Mouse (Mus musculus): ENCODE results near the gene Slco4a1. TPM values are rescaled to one million over a fixed set of nuclear protein-coding genes. Genes with fewer than 3 reads are reported as not detected.

The Slco4a1 gene
- polyA plus RNA-seq, 1 experiment, result 13.9 TPM

DNA sequence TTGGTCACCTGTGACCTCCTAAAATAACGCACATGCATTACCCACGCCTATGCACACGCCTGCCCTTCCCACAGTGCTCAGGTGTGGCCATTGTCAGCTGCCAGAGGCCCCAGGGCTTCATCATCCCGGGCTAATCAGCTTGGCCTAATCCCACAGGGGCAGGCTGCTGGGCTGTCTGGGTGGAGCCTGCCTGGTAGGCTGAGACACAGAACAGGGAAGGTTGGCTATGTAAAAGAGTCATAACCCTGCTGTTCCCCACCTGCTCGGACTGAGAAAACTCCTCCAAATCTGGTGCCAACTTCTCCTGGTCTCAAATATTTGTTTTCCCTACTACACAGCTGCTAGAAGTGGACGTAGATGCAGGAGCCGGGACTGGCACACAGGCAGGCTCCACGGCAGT is 4.8 kb downstream of the Slco4a1 start:
- no peaks in the 10 kb centered on the region for H3K27me3 ChIP-seq (ENCODE audit: control insufficient read depth, insufficient read depth, low read length)
- H3K27ac ChIP-seq (ENCODE audit: insufficient read depth, low read depth, low read length), result no peak overlapping the region
- 37% methylated on average over 8 of the region's 8 CpGs for WGBS
- peaks cover 12% of the 10 kb centered on the region for H3K36me3 ChIP-seq (ENCODE audit: control insufficient read depth, insufficient read depth, low read length)
- peaks cover 13% of the 10 kb centered on the region; the same call in 1 of the 2 replicates for H3K4me1 ChIP-seq (ENCODE audit: control insufficient read depth, insufficient read depth, insufficient read length, low read length)
- no peak overlapping the region for H3K4me3 ChIP-seq (ENCODE audit: low read depth, low read length)
- TF ChIP-seq POLR2A (IDR thresholded peaks at IDR 0.05; ENCODE audit: low read depth, low read length) (no peak), CTCF (IDR thresholded peaks at IDR 0.05; ENCODE audit: extremely low read depth, insufficient read length, insufficient replicate concordance, low read depth, low read length) (no peak)

DNA sequence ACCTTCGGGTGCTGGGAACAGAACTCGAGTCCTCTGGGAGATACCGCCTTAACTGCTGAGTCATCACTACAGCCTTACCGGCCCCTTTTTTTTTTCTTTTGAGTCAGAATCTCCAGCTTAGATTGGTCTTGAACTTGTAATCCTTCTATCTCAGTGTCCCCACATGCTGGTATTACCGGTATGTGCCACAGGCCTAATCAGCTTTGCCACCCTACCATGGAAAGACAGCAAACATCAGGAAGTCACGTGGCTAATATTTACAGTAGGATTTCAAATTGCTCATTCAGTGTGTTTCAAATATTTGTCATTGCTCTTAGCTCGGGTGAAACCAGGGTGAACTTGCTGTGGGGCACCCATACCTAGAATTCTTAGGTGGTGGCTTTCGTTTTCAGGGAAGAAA is 6.5 kb downstream of the Slco4a1 start:
- H3K4me3 ChIP-seq (ENCODE audit: low read depth, low read length), result no peak overlapping the region
- peaks cover 13% of the 10 kb centered on the region for H3K36me3 ChIP-seq (ENCODE audit: control insufficient read depth, insufficient read depth, low read length)
- peaks cover 8% of the 10 kb centered on the region; the same call in 1 of the 2 replicates for H3K4me1 ChIP-seq (ENCODE audit: control insufficient read depth, insufficient read depth, insufficient read length, low read length)
- H3K27me3 ChIP-seq (ENCODE audit: control insufficient read depth, insufficient read depth, low read length), result no peaks in the 10 kb centered on the region
- no peak for TF ChIP-seq CTCF (IDR thresholded peaks at IDR 0.05; ENCODE audit: extremely low read depth, insufficient read length, insufficient replicate concordance, low read depth, low read length)
- no peak for TF ChIP-seq POLR2A (IDR thresholded peaks at IDR 0.05; ENCODE audit: low read depth, low read length)
- WGBS, result 67% methylated on average over 8 of the region's 8 CpGs
- no peak overlapping the region for H3K27ac ChIP-seq (ENCODE audit: insufficient read depth, low read depth, low read length)

DNA sequence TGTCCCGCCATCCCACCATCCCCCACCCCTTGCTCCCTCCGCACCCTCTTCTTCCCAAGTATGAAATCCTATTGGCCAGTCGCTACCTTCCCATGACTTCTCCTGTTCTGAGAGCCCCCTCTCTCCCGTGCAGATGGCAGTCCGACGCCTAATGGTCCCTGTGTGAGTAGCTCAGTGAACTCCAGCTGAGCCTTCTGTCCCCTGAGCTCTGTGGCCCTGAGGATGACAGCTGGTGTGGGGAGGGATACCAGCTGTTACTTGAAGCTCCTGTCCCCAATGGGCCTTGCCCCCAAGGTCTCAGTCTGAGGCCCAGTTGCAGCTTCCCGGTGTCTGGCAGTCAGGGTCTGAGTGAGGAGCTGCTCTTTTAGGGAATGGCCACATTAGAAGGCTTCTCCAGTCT is 10.5 kb downstream of the Slco4a1 start:
- Histone ChIP-seq H3K27me3 (ENCODE audit: control insufficient read depth, insufficient read depth, low read length) (no peaks in the 10 kb centered on the region), H3K36me3 (ENCODE audit: control insufficient read depth, insufficient read depth, low read length) (peaks cover 22% of the 10 kb centered on the region), H3K27ac (ENCODE audit: insufficient read depth, low read depth, low read length) (no peak overlapping the region), H3K4me1 (ENCODE audit: control insufficient read depth, insufficient read depth, insufficient read length, low read length) (no peaks in the 10 kb centered on the region; the same call in 1 of the 2 replicates), H3K4me3 (ENCODE audit: low read depth, low read length) (no peak overlapping the region)
- TF ChIP-seq POLR2A (IDR thresholded peaks at IDR 0.05; ENCODE audit: low read depth, low read length) (no peak), CTCF (IDR thresholded peaks at IDR 0.05; ENCODE audit: extremely low read depth, insufficient read length, insufficient replicate concordance, low read depth, low read length) (no peak)
- 86% methylated on average over 7 of the region's 7 CpGs for WGBS

DNA sequence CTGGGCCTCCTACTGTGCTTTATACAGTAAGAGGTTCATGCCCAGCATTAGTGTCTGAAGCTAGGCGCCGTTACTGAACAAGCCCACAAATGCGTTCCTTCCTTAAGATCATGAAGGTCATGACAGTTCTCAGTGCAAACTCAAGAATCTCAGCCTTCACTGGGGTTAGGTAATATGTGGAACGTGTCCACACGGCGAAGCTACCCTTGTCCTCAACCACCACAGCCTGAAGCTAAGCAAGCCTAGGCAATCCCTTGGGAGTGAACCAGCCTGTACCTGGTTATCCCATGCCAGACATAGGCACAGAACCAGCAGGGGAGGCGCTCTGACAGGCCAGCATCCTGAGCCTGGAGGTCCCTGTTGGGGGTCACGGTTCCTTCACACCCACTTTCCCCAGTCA is 12.8 kb downstream of the Slco4a1 start:
- Histone ChIP-seq H3K36me3 (ENCODE audit: control insufficient read depth, insufficient read depth, low read length) (peaks cover 24% of the 10 kb centered on the region), H3K4me3 (ENCODE audit: low read depth, low read length) (no peak overlapping the region), H3K27ac (ENCODE audit: insufficient read depth, low read depth, low read length) (no peak overlapping the region), H3K27me3 (ENCODE audit: control insufficient read depth, insufficient read depth, low read length) (no peaks in the 10 kb centered on the region), H3K4me1 (ENCODE audit: control insufficient read depth, insufficient read depth, insufficient read length, low read length) (no peaks in the 10 kb centered on the region)
- TF ChIP-seq CTCF (IDR thresholded peaks at IDR 0.05; ENCODE audit: extremely low read depth, insufficient read length, insufficient replicate concordance, low read depth, low read length) (no peak), POLR2A (IDR thresholded peaks at IDR 0.05; ENCODE audit: low read depth, low read length) (no peak)
- WGBS, result 95% methylated on average over 8 of the region's 8 CpGs

DNA sequence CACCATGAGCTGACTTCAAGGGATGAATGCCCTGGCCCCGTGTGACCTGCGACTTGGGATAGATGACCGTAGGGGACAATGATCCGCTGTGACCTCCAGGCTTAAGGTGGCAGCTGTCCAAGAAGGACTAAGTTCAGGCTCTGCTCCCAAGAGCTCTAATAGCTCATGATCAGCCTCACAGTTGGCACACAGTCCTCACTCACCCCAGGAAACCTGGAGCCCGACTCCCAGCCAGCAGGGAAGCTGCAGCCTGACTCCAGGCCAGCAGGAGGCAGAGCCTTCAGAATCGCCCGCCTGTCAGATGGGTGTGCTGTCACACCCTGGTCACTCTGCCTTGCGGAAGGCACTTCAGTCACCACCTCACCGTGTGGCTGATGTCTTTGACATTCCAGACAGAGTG is 13.7 kb downstream of the Slco4a1 start:
- no peak for TF ChIP-seq POLR2A (IDR thresholded peaks at IDR 0.05; ENCODE audit: low read depth, low read length)
- TF ChIP-seq CTCF (IDR thresholded peaks at IDR 0.05; ENCODE audit: extremely low read depth, insufficient read length, insufficient replicate concordance, low read depth, low read length), result no peak
- Histone ChIP-seq H3K27me3 (ENCODE audit: control insufficient read depth, insufficient read depth, low read length) (no peaks in the 10 kb centered on the region), H3K36me3 (ENCODE audit: control insufficient read depth, insufficient read depth, low read length) (peaks cover 19% of the 10 kb centered on the region), H3K4me1 (ENCODE audit: control insufficient read depth, insufficient read depth, insufficient read length, low read length) (no peaks in the 10 kb centered on the region), H3K4me3 (ENCODE audit: low read depth, low read length) (no peak overlapping the region), H3K27ac (ENCODE audit: insufficient read depth, low read depth, low read length) (no peak overlapping the region)
- 71% methylated on average over 9 of the region's 9 CpGs for WGBS

DNA sequence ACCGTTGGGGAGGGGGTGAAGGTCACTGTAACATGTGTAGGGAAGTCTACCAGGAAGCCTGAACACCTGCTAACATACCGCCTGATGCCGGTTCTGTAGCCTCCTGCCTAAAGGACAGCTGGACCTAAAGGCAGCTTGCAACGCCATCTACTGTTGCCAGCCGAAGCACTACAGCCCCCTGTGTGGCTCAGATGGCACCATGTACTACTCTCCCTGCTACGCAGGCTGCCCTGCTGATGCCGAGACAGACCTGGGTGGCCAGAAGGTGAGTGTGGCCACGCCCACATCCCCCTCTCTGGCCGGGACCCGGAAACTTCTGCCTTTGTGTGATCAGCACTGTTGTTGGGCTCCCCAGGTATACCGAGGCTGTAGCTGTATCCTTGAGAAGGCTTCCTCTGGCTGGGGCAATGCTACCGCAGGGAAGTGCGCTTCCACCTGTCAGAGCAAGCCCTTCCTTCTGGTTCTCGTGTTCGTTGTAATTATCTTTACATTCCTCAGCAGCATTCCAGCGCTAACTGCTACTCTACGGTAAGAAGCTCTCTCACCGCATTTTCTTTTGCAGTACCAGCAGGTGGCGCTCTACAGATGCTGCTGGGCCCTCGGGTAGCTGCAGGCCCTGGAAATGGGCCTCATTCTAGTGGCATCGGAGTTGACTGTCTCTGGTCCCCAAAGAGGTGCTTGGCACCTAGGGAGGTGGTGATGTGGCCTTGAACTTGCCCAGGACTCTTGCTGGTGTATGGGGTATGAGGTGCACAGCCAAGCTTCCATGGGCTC is 16.4 kb downstream of the Slco4a1 start:
- 30% methylated on average over 21 of the region's 21 CpGs for WGBS

DNA sequence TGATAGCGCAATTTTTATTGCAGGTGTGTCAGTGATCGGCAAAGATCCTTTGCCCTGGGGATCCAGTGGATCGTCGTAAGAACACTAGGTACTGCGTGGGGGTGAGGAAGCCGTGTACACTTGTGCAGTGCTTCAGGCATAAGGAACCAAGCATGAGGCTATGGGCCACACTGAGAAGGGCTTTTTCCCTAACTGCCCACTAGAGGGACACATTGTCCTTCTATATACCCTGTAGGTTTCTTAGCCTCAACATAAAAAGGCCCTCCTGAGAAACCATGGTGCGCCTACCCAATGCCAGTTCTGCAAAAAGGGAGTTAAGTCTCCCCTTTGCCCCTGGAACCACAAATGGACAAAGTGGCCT is 17.0 kb downstream of the Slco4a1 start:
- no peaks in the 10 kb centered on the region for H3K27me3 ChIP-seq (ENCODE audit: control insufficient read depth, insufficient read depth, low read length)

More for the DNA sequence above, 16.4 kb downstream of the Slco4a1 start:
- no peaks in the 10 kb centered on the region for H3K4me1 ChIP-seq (ENCODE audit: control insufficient read depth, insufficient read depth, insufficient read length, low read length)
- TF ChIP-seq POLR2A (IDR thresholded peaks at IDR 0.05; ENCODE audit: low read depth, low read length), result no peak
- peak; percentile 76; the same call in 1 of the 2 replicates for TF ChIP-seq CTCF (IDR thresholded peaks at IDR 0.05; ENCODE audit: extremely low read depth, insufficient read length, insufficient replicate concordance, low read depth, low read length)
- H3K4me3 ChIP-seq (ENCODE audit: low read depth, low read length), result no peak overlapping the region
- H3K27me3 ChIP-seq (ENCODE audit: control insufficient read depth, insufficient read depth, low read length), result no peaks in the 10 kb centered on the region
- H3K36me3 ChIP-seq (ENCODE audit: control insufficient read depth, insufficient read depth, low read length), result peaks cover 13% of the 10 kb centered on the region
- no peak overlapping the region for H3K27ac ChIP-seq (ENCODE audit: insufficient read depth, low read depth, low read length)

More for the DNA sequence above, 17.0 kb downstream of the Slco4a1 start:
- H3K4me3 ChIP-seq (ENCODE audit: low read depth, low read length), result no peak overlapping the region
- WGBS, result 68% methylated on average over 7 of the region's 7 CpGs
- TF ChIP-seq POLR2A (IDR thresholded peaks at IDR 0.05; ENCODE audit: low read depth, low read length), result no peak
- peak; percentile 31; the same call in 1 of the 2 replicates for TF ChIP-seq CTCF (IDR thresholded peaks at IDR 0.05; ENCODE audit: extremely low read depth, insufficient read length, insufficient replicate concordance, low read depth, low read length)
- no peaks in the 10 kb centered on the region for H3K4me1 ChIP-seq (ENCODE audit: control insufficient read depth, insufficient read depth, insufficient read length, low read length)
- peaks cover 9% of the 10 kb centered on the region for H3K36me3 ChIP-seq (ENCODE audit: control insufficient read depth, insufficient read depth, low read length)
- no peak overlapping the region for H3K27ac ChIP-seq (ENCODE audit: insufficient read depth, low read depth, low read length)

Data from small intestine, adult 2 months (tissue).